Mouse (Mus musculus): Measurements from ENCODE around the gene I0C0044D17Rik. TPM values are rescaled to one million over a fixed set of nuclear protein-coding genes. Genes with fewer than 3 reads are reported as not detected.

The I0C0044D17Rik gene
- total RNA-seq, 2 experiments from 2014 or later, result not detected

DNA sequence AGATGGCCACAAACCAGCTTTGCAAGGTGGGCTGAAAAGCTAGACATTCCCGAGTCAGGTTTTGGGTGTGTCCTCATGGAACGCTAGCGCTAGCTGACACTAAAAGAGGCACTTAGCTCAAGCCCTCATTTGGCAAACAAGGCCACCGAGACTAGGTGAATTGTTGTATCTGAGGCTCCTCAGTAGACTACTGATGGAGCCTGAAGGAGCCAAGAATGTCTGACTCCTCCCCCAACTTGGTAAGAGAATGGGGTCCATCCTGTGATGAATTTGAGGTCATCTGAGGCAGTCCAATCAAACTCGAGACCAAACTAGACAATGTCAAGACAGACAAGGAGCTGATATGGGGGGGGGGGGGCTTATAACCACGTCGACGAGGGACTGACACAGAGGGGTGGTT is 37.8 kb downstream of the I0C0044D17Rik start:
- DNase-seq, result no peak
- intact Hi-C loops (cut with DNase I), result no loop called here

DNA sequence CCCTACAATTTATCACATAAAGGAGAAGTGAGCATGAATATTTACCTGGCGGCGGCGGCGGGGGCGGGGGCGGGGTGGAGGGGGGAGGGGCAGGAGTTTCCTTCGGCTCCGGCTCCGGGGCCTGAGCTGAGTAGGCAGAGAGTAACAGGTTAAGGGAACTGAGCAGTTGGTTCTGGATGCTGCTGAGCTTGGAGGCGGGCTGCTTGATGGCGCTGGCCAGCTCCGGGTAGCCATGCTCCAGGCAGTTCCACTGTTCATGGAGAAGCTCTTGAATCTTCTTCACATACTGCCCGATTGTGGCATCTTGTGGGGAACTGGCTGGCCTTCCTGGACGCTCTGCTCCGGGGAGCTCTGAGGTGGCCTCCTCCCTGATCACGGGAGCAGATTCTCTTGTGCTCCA is 45.4 kb downstream of the I0C0044D17Rik start:
- DNase-seq, result no peak
- intact Hi-C loops (cut with DNase I), result no loop called here

DNA sequence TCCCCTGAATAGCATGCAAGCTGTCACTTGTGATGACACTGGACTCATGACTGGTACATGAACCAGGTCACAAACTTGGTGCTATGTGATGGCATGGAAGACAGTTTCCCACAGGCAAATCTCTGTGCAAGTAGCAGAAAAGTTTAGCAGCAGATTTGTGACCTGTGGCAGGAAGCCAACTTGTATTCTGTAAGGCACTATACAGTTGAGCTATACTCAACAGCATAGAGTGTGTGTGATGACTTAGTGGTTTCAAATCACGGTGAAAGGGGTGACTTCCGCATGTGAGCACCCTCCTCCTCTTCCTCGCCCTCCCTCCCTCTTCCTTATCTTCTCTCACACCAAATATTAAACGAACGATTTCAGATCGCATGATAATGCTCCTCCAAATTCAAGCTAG is 46.2 kb downstream of the I0C0044D17Rik start:
- no peak for DNase-seq
- intact Hi-C loops (cut with DNase I), result no loop called here

DNA sequence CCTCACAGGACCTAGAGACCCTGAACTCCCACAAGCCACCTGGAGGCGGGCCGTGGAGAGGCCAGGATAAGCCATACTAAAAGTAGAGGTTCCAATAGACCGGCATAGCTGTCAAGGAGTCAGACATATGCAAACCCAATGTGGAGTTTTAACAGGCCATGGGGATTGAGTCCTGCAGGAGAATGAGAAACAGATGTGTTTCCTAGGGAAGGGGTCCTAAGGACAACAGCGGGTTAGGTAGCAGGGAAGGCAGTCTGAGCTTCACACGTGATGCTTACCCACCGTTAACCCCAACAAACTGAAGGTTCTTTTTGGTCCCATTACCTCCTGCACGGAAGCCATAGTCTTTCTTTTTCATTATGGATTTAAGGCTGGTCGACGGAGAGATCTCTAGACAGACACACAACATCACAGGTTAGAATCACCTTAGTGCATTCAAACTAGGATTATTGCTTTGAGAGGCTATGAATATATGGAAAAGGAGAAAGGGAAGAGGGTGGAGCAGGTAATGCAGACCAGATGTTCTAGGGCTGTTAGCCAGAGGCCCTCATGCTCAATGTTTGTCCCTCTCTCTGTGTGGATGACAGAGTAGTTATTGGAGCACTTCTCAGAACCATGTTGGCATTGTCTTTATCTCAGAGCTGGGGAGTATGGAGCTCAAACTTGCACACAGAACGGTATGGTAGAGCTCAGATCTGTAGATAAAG is 46.8 kb downstream of the I0C0044D17Rik start:
- DNase-seq, result no peak
- intact Hi-C loops (cut with DNase I), result no loop called here

DNA sequence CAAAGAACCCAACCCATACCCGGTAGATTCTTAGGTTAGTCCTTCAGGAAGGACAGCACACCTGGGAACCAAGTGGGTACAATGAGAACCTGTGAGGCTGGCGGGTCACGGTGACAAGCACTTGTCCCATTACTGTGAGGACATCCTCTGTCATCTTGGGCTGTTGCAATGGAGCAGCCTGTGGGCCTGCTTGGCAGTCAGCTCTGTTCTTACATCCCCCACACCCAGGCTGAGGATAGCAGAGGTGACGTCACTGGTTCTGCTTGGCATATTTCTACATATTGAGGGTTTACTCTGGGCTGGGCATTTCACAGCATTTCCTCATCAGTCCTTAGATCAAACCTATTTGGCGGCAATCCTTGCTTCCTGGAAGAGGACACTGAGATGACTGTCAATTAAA is 49.9 kb downstream of the I0C0044D17Rik start:
- no peak for DNase-seq
- intact Hi-C loops (cut with DNase I), result no loop called here

Other genes with a start within 250 kb of the I0C0044D17Rik start
- not detected for gene L1td1, start 97.1 kb downstream of the I0C0044D17Rik start, total RNA-seq (2021)
- gene Kank4, start 6.3 kb downstream of the I0C0044D17Rik start, total RNA-seq (2021), result 1 to 10 TPM; 1.6 to 1.9 TPM
- gene Usp1, start 100.0 kb upstream of the I0C0044D17Rik start, total RNA-seq (2021), result 10 to 100 TPM; 24.1 to 27.2 TPM
- gene Angptl3, start 207.1 kb upstream of the I0C0044D17Rik start, total RNA-seq (2021), result 1 to 10 TPM; 2.3 to 2.9 TPM